In genomic region chr1:170958225-170958624, GRCm38 (mm10) we compare ENCODE assay signal across 19 mouse cellular contexts. TPM values are rescaled to one million over a fixed set of nuclear protein-coding genes. Genes with fewer than 3 reads are reported as not detected.
"Had no signal": no experiment of that assay in that cellular context is flagged by ENCODE, and none has a peak within 500 bp of the region (broad histone marks: within the 10 kb centered on the region; RNA-seq: fewer than 3 reads in every experiment).

No protein-coding gene starts in this region.

- H3K4me2 ChIP-seq: lung, embryonic 15.5 days; midbrain, embryonic 11.5 days; midbrain, embryonic 13.5 days; midbrain, embryonic 15.5 days; neural tube, embryonic 12.5 days had no signal

- H3K4me1 ChIP-seq: midbrain, embryonic 13.5 days; midbrain, embryonic 15.5 days; neural tube, embryonic 12.5 days had no signal

- H3K9ac ChIP-seq: lung, embryonic 15.5 days; midbrain, embryonic 13.5 days; midbrain, embryonic 15.5 days; neural tube, embryonic 12.5 days had no signal

- H3K9me3 ChIP-seq: lung, embryonic 15.5 days; megakaryocyte, embryonic 14.5 days; midbrain, embryonic 13.5 days; midbrain, embryonic 15.5 days; neural tube, embryonic 12.5 days had no signal

- DNase-seq: lung, adult 18-20 months; lung, postnatal 14 days; lung, postnatal 4 days; right cerebral cortex, postnatal 14 days; thymus, adult 18-20 months; thymus, postnatal 14 days; thymus, postnatal 36 days had no signal

- H3K27ac ChIP-seq: lung, embryonic 15.5 days; midbrain, embryonic 13.5 days; midbrain, embryonic 15.5 days; neural tube, embryonic 12.5 days had no signal

- H3K4me3 ChIP-seq: lung, embryonic 15.5 days; megakaryocyte, embryonic 14.5 days; midbrain, embryonic 13.5 days; midbrain, embryonic 15.5 days; neural tube, embryonic 12.5 days had no signal

- ATAC-seq: lung, postnatal 0 days; midbrain, embryonic 13.5 days; midbrain, embryonic 15.5 days had no signal

- H3K27me3 ChIP-seq: lung, embryonic 15.5 days; midbrain, embryonic 13.5 days; midbrain, embryonic 15.5 days; neural tube, embryonic 12.5 days had no signal

- H3K36me3 ChIP-seq: lung, embryonic 15.5 days; midbrain, embryonic 13.5 days; midbrain, embryonic 15.5 days; neural tube, embryonic 12.5 days had no signal

RNA-seq across cellular contexts. Expression of gene Fcgr2b, which starts 18.1 kb away (rescaled TPM):
- polyA plus RNA-seq: midbrain, embryonic 11.5 days had no signal

RNA-seq across cellular contexts. Expression of gene Fcrla, which starts 30.8 kb away (rescaled TPM):
- total RNA-seq: midbrain, postnatal 0 days had no signal
- polyA plus RNA-seq: midbrain, embryonic 11.5 days; midbrain, embryonic 13.5 days; midbrain, embryonic 15.5 days; midbrain, postnatal 0 days; neural tube, embryonic 12.5 days; neural tube, embryonic 14.5 days; stomach, embryonic 14.5 days had no signal

RNA-seq across cellular contexts. Expression of gene Fcrlb, which starts 45.5 kb away (rescaled TPM):
- total RNA-seq: monocyte, adult 5-6 weeks had no signal
- polyA plus RNA-seq: lung, embryonic 15.5 days; midbrain, embryonic 11.5 days; stomach, embryonic 14.5 days; stomach, embryonic 16.5 days had no signal
